Mouse (Mus musculus): ENCODE measurements at regions not wholly inside any gene's neighbourhood (a gene's known extent, or its start where the extent isn't known, plus 50 kb on each side); places are given as distances from the start of the nearest gene placed in this dataset.

- no peak overlapping the region for H3K27ac ChIP-seq
- no peaks in the 10 kb centered on the region for H3K9me3 ChIP-seq
- H3K4me2 ChIP-seq, result no peak overlapping the region
- H3K9ac ChIP-seq, result no peak overlapping the region
- WGBS, result 45% methylated on average over 2 of the region's 2 CpGs
- no peaks in the 10 kb centered on the region for H3K27me3 ChIP-seq (replicated peaks)
- no peak for ATAC-seq (ENCODE audit: insufficient read depth, low FRiP score, low read depth)
- H3K4me1 ChIP-seq, result no peaks in the 10 kb centered on the region
- H3K36me3 ChIP-seq, result no peaks in the 10 kb centered on the region
- no peak overlapping the region for H3K4me3 ChIP-seq (replicated peaks)
These were observed 92.0 kb upstream of the Vgll2 start for GRCm38 (mm10) chr10:51930266-51930665.

DNA sequence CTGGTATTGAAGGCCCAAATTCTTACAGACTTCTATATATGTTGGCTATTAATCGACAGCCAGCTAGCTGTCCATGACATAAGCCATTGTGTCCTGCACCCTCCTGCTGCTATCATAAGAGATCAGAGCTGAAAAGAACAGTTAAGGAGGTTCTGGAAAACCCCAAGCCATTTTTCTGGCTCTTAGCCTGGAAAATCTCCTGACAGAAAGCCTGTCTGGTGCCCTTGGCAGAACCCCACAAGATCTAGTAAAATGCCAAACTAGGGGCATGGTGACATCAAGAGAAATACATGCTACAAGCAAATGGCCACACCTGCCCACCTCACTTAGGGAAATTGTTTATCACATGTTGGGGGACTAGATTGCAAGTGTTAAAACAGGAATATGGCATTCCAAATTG lies 91.6 kb upstream of the Vgll2 start:
- Histone ChIP-seq H3K27me3 (replicated peaks) (no peaks in the 10 kb centered on the region), H3K27ac (no peak overlapping the region), H3K36me3 (no peaks in the 10 kb centered on the region), H3K9ac (no peak overlapping the region), H3K4me1 (no peaks in the 10 kb centered on the region), H3K4me3 (replicated peaks) (no peak overlapping the region), H3K4me2 (no peak overlapping the region), H3K9me3 (no peaks in the 10 kb centered on the region)
- 79% methylated on average over 1 of the region's 1 CpGs for WGBS
- no peak for ATAC-seq (ENCODE audit: insufficient read depth, low FRiP score, low read depth)

DNA sequence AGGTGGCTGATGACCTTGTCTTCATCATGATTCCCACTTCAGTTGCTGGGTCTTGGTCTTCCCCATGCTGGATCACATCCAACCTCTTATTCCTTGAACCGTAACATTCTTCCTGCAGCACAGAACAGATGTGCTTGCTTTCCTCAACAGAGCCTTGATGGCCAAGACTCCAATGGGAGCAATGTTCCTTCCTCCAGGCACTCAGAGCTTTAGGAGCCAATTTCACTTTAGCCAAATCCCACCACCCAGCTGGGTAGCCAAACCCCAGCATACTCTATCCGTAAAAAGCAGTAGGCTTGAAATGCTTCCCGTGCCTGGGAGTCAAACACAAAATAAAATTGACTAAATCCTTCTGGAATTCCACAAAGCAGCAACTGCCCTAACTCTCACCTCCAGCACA lies 86.8 kb upstream of the Vgll2 start:
- Histone ChIP-seq H3K36me3 (no peaks in the 10 kb centered on the region), H3K4me1 (no peaks in the 10 kb centered on the region), H3K9ac (no peak overlapping the region), H3K9me3 (no peaks in the 10 kb centered on the region), H3K4me2 (no peak overlapping the region), H3K27me3 (replicated peaks) (no peaks in the 10 kb centered on the region), H3K4me3 (replicated peaks) (no peak overlapping the region), H3K27ac (no peak overlapping the region)
- no peak for ATAC-seq (ENCODE audit: insufficient read depth, low FRiP score, low read depth)
- WGBS, result 61% methylated on average over 3 of the region's 3 CpGs

DNA sequence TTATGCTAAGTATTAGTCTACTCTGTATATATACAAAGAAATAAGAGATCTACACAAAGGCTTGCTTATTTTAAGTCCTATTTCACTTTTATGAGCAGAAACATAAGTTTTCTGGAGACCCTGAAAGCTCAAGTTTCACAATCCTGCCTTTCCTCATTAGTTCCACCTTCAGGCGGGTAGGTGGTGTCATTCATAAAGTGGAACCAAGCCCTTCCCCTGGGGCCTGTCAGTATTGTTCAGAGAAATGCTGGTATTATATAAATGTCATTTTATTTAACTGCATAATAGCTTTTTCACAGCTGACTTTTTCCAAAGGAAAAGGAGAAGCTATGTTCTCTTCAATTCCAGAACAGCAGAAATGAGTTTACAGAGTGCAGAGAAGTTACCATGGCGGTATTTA lies 81.1 kb upstream of the Vgll2 start:
- Histone ChIP-seq H3K9ac (no peak overlapping the region), H3K27ac (no peak overlapping the region), H3K9me3 (no peaks in the 10 kb centered on the region), H3K4me3 (replicated peaks) (no peak overlapping the region), H3K4me2 (no peak overlapping the region), H3K36me3 (no peaks in the 10 kb centered on the region), H3K4me1 (no peaks in the 10 kb centered on the region), H3K27me3 (replicated peaks) (no peaks in the 10 kb centered on the region)
- ATAC-seq (ENCODE audit: insufficient read depth, low FRiP score, low read depth), result no peak
- WGBS, result 81% methylated on average over 2 of the region's 2 CpGs

GRCm38 (mm10) chr10:51945701-51946100 lies 76.6 kb upstream of the Vgll2 start:
- no peak overlapping the region for H3K4me3 ChIP-seq (replicated peaks)
- no peaks in the 10 kb centered on the region for H3K36me3 ChIP-seq
- H3K9me3 ChIP-seq, result no peaks in the 10 kb centered on the region
- no peak for ATAC-seq (ENCODE audit: insufficient read depth, low FRiP score, low read depth)
- 64% methylated on average over 4 of the region's 4 CpGs for WGBS
- no peaks in the 10 kb centered on the region for H3K4me1 ChIP-seq
- no peak overlapping the region for H3K9ac ChIP-seq
- no peak overlapping the region for H3K27ac ChIP-seq
- H3K4me2 ChIP-seq, result no peak overlapping the region
- no peaks in the 10 kb centered on the region for H3K27me3 ChIP-seq (replicated peaks)

GRCm38 (mm10) chr10:51946189-51946588 lies 76.1 kb upstream of the Vgll2 start:
- Histone ChIP-seq H3K36me3 (no peaks in the 10 kb centered on the region), H3K4me1 (no peaks in the 10 kb centered on the region), H3K27ac (no peak overlapping the region), H3K9ac (no peak overlapping the region), H3K4me2 (no peak overlapping the region), H3K27me3 (replicated peaks) (no peaks in the 10 kb centered on the region), H3K9me3 (no peaks in the 10 kb centered on the region), H3K4me3 (replicated peaks) (no peak overlapping the region)
- ATAC-seq (ENCODE audit: insufficient read depth, low FRiP score, low read depth), result no peak

DNA sequence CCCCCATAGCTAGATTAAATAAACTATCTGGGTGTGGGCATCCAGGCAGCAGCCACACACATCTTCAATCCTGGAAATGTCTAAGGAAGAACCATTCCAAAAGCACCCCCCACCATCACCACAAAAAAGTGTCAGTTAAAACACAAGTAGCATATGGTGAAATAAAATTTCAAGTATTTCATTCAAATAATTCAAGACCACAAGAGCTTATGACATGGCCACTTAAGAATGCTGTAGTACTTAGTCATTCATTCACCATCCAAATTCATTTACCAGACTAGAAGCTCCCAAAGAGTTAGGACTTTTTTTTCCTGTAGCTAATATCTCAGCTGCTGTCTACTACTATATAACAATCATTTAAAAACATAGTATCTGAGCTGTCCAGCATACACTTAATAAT lies 75.4 kb upstream of the Vgll2 start:
- no peak for ATAC-seq (ENCODE audit: insufficient read depth, low FRiP score, low read depth)
- Histone ChIP-seq H3K4me3 (replicated peaks) (no peak overlapping the region), H3K4me1 (no peaks in the 10 kb centered on the region), H3K4me2 (no peak overlapping the region), H3K9me3 (no peaks in the 10 kb centered on the region), H3K27ac (no peak overlapping the region), H3K36me3 (no peaks in the 10 kb centered on the region), H3K27me3 (replicated peaks) (no peaks in the 10 kb centered on the region), H3K9ac (no peak overlapping the region)

GRCm38 (mm10) chr10:51950016-51950415 lies 72.3 kb upstream of the Vgll2 start:
- ATAC-seq (ENCODE audit: insufficient read depth, low FRiP score, low read depth), result no peak
- Histone ChIP-seq H3K27ac (no peak overlapping the region), H3K9me3 (no peaks in the 10 kb centered on the region), H3K27me3 (replicated peaks) (no peaks in the 10 kb centered on the region), H3K9ac (no peak overlapping the region), H3K36me3 (no peaks in the 10 kb centered on the region), H3K4me3 (replicated peaks) (no peak overlapping the region), H3K4me1 (no peaks in the 10 kb centered on the region), H3K4me2 (no peak overlapping the region)
- WGBS, result 85% methylated on average over 1 of the region's 1 CpGs

- no peak overlapping the region for H3K9ac ChIP-seq
- no peak for ATAC-seq (ENCODE audit: insufficient read depth, low FRiP score, low read depth)
- no peak overlapping the region for H3K4me2 ChIP-seq
- no peaks in the 10 kb centered on the region for H3K4me1 ChIP-seq
- H3K27ac ChIP-seq, result no peak overlapping the region
- no peaks in the 10 kb centered on the region for H3K36me3 ChIP-seq
- H3K9me3 ChIP-seq, result no peaks in the 10 kb centered on the region
- WGBS, result 63% methylated on average over 4 of the region's 4 CpGs
- no peak overlapping the region for H3K4me3 ChIP-seq (replicated peaks)
- no peaks in the 10 kb centered on the region for H3K27me3 ChIP-seq (replicated peaks)
These were observed 70.3 kb upstream of the Vgll2 start for GRCm38 (mm10) chr10:51952021-51952420.

- H3K36me3 ChIP-seq, result no peaks in the 10 kb centered on the region
- ATAC-seq (ENCODE audit: insufficient read depth, low FRiP score, low read depth), result no peak
- no peaks in the 10 kb centered on the region for H3K4me1 ChIP-seq
- no peaks in the 10 kb centered on the region for H3K27me3 ChIP-seq (replicated peaks)
- no peak overlapping the region for H3K4me2 ChIP-seq
- 66% methylated on average over 1 of the region's 1 CpGs for WGBS
- no peak overlapping the region for H3K27ac ChIP-seq
- H3K9ac ChIP-seq, result no peak overlapping the region
- H3K9me3 ChIP-seq, result no peaks in the 10 kb centered on the region
- H3K4me3 ChIP-seq (replicated peaks), result no peak overlapping the region
These were observed 65.8 kb upstream of the Vgll2 start for GRCm38 (mm10) chr10:51956493-51956892.

DNA sequence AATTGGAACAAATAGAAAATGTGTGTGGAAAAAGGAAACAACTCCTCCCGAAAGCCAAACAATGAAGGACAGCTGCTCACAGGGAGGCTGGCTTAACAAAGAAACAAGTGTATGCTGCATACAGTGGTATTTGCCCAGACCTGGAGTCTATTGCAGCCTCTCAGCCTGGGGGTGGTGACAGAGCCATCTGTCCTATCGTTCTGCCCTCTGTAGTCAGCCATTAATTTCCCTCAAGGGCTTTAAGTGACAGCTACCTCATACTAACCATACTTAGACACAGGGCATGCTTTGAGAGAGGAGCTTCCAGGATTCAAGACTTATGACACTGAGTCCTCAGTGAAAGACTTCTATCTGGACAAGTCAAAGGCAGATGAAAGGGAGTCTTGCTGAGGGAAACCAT lies 60.8 kb upstream of the Vgll2 start:
- H3K9ac ChIP-seq, result no peak overlapping the region
- no peaks in the 10 kb centered on the region for H3K27me3 ChIP-seq (replicated peaks)
- no peak overlapping the region for H3K4me2 ChIP-seq
- H3K27ac ChIP-seq, result no peak overlapping the region
- peak; percentile 56; the same call in 1 of the 2 replicates for ATAC-seq (ENCODE audit: insufficient read depth, low FRiP score, low read depth)
- H3K9me3 ChIP-seq, result no peaks in the 10 kb centered on the region
- H3K4me3 ChIP-seq (replicated peaks), result no peak overlapping the region
- H3K4me1 ChIP-seq, result no peaks in the 10 kb centered on the region
- H3K36me3 ChIP-seq, result no peaks in the 10 kb centered on the region
- WGBS, result 23% methylated on average over 2 of the region's 2 CpGs

DNA sequence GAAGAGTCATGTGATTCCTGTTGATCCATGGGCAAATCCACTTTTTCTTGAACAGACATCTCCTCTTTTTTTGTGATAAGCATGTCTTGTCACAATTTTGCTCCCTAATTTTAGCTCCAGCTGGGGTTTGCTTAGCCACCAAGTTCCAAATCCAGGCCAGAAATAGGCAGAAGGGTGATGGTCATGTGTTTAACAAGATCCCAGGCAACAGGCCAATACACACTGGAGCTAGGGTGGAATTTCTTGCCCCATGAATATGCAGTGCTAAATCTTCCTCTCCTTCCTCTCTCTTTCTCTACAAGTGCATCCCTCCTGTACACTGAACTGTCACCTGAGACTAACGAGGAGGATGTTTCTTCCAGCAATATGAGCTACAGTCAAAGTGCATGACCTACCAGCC lies 58.6 kb upstream of the Vgll2 start:
- no peak overlapping the region for H3K4me3 ChIP-seq (replicated peaks)
- 79% methylated on average over 1 of the region's 1 CpGs for WGBS
- no peaks in the 10 kb centered on the region for H3K36me3 ChIP-seq
- H3K4me2 ChIP-seq, result no peak overlapping the region
- no peaks in the 10 kb centered on the region for H3K4me1 ChIP-seq
- ATAC-seq (ENCODE audit: insufficient read depth, low FRiP score, low read depth), result no peak
- H3K27me3 ChIP-seq (replicated peaks), result no peaks in the 10 kb centered on the region
- H3K27ac ChIP-seq, result no peak overlapping the region
- no peaks in the 10 kb centered on the region for H3K9me3 ChIP-seq
- no peak overlapping the region for H3K9ac ChIP-seq

GRCm38 (mm10) chr10:51970113-51970512 lies 52.2 kb upstream of the Vgll2 start:
- Histone ChIP-seq H3K9me3 (no peaks in the 10 kb centered on the region), H3K4me1 (no peaks in the 10 kb centered on the region), H3K4me2 (no peak overlapping the region), H3K27ac (no peak overlapping the region), H3K4me3 (replicated peaks) (no peak overlapping the region), H3K9ac (no peak overlapping the region), H3K36me3 (no peaks in the 10 kb centered on the region), H3K27me3 (replicated peaks) (no peaks in the 10 kb centered on the region)
- WGBS, result 56% methylated on average over 9 of the region's 9 CpGs
- peak; percentile 31; the same call in 1 of the 2 replicates for ATAC-seq (ENCODE audit: insufficient read depth, low FRiP score, low read depth)

All from stomach, embryonic 15.5 days (tissue).